Mouse (Mus musculus): ENCODE data around the gene Fkbp2.
"Not testable (repeated sequence)": the region's sequence is repeated elsewhere in the genome, so short reads cannot be mapped to it uniquely, and the experiment has no call there.

Gene Fkbp2

GRCm38 (mm10) chr19:6991166-6991565 is 10.9 kb upstream of the Fkbp2 start:
- DNase-seq (ENCODE audit: low read depth, low spot score) = not testable (repeated sequence)

GRCm38 (mm10) chr19:6990712-6991111 is 10.4 kb upstream of the Fkbp2 start:
- DNase-seq (ENCODE audit: low read depth, low spot score) = no peak

GRCm38 (mm10) chr19:6989251-6989650 is 8.9 kb upstream of the Fkbp2 start:
- no peak for DNase-seq (ENCODE audit: low read depth, low spot score)

GRCm38 (mm10) chr19:6987904-6988285 is 7.6 kb upstream of the Fkbp2 start:
- DNase-seq (ENCODE audit: low read depth, low spot score) = no peak

GRCm38 (mm10) chr19:6987061-6987903 is 7.0 kb upstream of the Fkbp2 start, which contains the start of gene Vegfb:
Gene Vegfb (minus strand): TSS chr19:6987651.
- DNase-seq (ENCODE audit: low read depth, low spot score) = peak; percentile 80

- no peak for DNase-seq (ENCODE audit: low read depth, low spot score)
Observed at GRCm38 (mm10) chr19:6985951-6986708, 5.8 kb upstream of the Fkbp2 start.

GRCm38 (mm10) chr19:6985300-6985699 is 5.0 kb upstream of the Fkbp2 start:
- DNase-seq (ENCODE audit: low read depth, low spot score) = no peak

GRCm38 (mm10) chr19:6983621-6984020 is 3.3 kb upstream of the Fkbp2 start:
- DNase-seq (ENCODE audit: low read depth, low spot score) = no peak

GRCm38 (mm10) chr19:6981465-6981864 is 1.2 kb upstream of the Fkbp2 start:
- DNase-seq (ENCODE audit: low read depth, low spot score) = no peak

GRCm38 (mm10) chr19:6979486-6980380 is 568 bp downstream of the Fkbp2 start:
- DNase-seq (ENCODE audit: low read depth, low spot score) = peak; percentile 100

GRCm38 (mm10) chr19:6979001-6979479 is 1.3 kb downstream of the Fkbp2 start:
- peak; percentile 84 for DNase-seq (ENCODE audit: low read depth, low spot score)

- no peak for DNase-seq (ENCODE audit: low read depth, low spot score)
Observed at GRCm38 (mm10) chr19:6978639-6978974, 1.7 kb downstream of the Fkbp2 start.

GRCm38 (mm10) chr19:6977759-6978638 is 2.3 kb downstream of the Fkbp2 start:
- no peak for DNase-seq (ENCODE audit: low read depth, low spot score)

GRCm38 (mm10) chr19:6975537-6976521 is 4.5 kb downstream of the Fkbp2 start, which contains the start of gene Plcb3:
Gene Plcb3 (minus strand): TSS chr19:6976470.
- DNase-seq (ENCODE audit: low read depth, low spot score) = peak; percentile 93

- DNase-seq (ENCODE audit: low read depth, low spot score) = peak; percentile 95
Observed at GRCm38 (mm10) chr19:6974211-6975205, 5.8 kb downstream of the Fkbp2 start, which contains the start of gene Ppp1r14b. Gene Ppp1r14b (plus strand): TSS chr19:6974968.

GRCm38 (mm10) chr19:6973581-6974190 is 6.6 kb downstream of the Fkbp2 start:
- DNase-seq (ENCODE audit: low read depth, low spot score) = no peak

GRCm38 (mm10) chr19:6972247-6972917 is 7.9 kb downstream of the Fkbp2 start:
- DNase-seq (ENCODE audit: low read depth, low spot score) = no peak
